Mouse (Mus musculus) naive thymus-derived CD4-positive, alpha-beta T cell, adult 2 months (primary cell): Measurements from ENCODE around the gene Spata5.

Experiments
- DNase-seq: peaks from one replicate; pipeline ENCODE4 v3.0.0-alpha.2; 2011; ENCODE audit warnings: low read depth

Gene Spata5

DNA sequence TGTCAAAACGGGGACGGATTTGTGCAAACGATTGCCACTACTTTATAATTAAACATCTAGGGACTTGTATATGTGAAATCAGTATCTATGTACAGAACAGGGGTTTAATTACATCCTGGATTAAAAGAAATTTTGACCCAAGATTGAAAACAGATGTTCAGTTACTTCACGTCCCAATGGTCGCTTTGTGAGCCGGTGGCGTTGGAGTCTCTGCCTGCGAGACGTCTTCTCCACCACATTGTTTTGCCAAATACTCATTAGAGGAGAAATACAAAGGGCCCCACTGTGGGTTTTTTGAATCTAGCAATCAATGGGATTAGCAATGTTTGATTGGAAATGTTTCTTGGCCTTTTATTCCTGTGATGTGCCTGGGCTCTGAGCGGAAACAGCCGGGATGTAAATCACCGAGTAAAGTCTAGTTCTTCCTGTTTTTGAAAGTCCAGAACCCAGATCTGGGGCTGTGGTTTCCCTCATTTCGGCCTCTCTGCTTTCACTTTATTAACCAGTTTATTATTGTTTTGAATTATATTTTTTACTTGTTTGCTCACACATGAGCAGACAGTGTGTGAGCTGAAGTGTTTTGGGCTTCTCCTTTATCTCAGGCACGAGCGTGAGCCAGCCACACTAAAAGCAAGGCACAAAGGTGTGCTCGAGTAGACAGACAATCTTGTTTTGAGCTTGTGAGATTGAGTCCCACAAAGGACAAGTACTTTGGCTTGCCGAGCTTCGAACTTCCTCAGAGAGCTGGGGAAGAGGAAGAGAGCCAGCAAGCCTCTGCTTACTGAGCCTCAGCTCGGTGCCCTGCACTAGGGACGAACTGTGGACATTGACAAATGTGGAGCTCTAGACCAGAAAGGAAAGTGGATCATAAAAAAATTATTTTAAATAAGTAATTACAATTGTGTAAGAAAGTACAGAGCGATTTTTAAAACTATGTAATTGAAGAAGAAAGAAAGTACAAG, 197.2 kb downstream of the Spata5 start:
- DNase-seq = no peak
